Mouse (Mus musculus): ENCODE measurements around the gene Vsx1.

Gene Vsx1

GRCm38 (mm10) chr2:150643726-150644415, 45.3 kb downstream of the Vsx1 start:
- no peak for DNase-seq (ENCODE audit: low read depth)

GRCm38 (mm10) chr2:150643166-150643565, 46.0 kb downstream of the Vsx1 start:
- DNase-seq (ENCODE audit: low read depth), result no peak

GRCm38 (mm10) chr2:150638370-150638733, 50.8 kb downstream of the Vsx1 start:
- DNase-seq (ENCODE audit: low read depth), result no peak

GRCm38 (mm10) chr2:150637702-150638369, 51.3 kb downstream of the Vsx1 start:
- no peak for DNase-seq (ENCODE audit: low read depth)

- no peak for DNase-seq (ENCODE audit: low read depth)
Observed at GRCm38 (mm10) chr2:150635877-150636446, 53.2 kb downstream of the Vsx1 start.

Measured in naive thymus-derived CD4-positive, alpha-beta T cell, adult 2 months (primary cell).